Mouse (Mus musculus) hindbrain, embryonic 13.5 days (tissue): ENCODE measurements around the gene Tmeff2. TPM values are rescaled to one million over a fixed set of nuclear protein-coding genes. Genes with fewer than 3 reads are reported as not detected.
"Not testable (repeated sequence)": the region's sequence is repeated elsewhere in the genome, so short reads cannot be mapped to it uniquely, and the experiment has no call there.

Source experiments
- ATAC-seq: fragments of 200-750 bp; cut with Nextera tagmentation; 2 replicates; pipeline ENCODE4 v1.8.0; 2017; ENCODE audit warnings: moderate TSS enrichment; ENCODE audit not compliant: low FRiP score
- H3K27ac ChIP-seq: fragments of 300-500 bp; sonication (generic); 2 replicates; pipeline ENCODE4 v1.5.1; 2015; ENCODE audit warnings: inconsistent platforms, mild to moderate bottlenecking, moderate library complexity
- H3K27me3 ChIP-seq: fragments of 300-500 bp; sonication (generic); 2 replicates; pipeline ENCODE4 v1.6.1; 2015; ENCODE audit warnings: mild to moderate bottlenecking, inconsistent platforms
- H3K36me3 ChIP-seq: fragments of 300-500 bp; sonication (generic); 2 replicates; pipeline ENCODE4 v1.6.1; 2015; ENCODE audit warnings: mild to moderate bottlenecking, inconsistent platforms
- H3K4me1 ChIP-seq: fragments of 300-500 bp; sonication (generic); replicated peaks from 2 replicates; pipeline ENCODE4 v1.6.1; 2015; ENCODE audit warnings: inconsistent platforms
- H3K4me2 ChIP-seq: fragments of 300-500 bp; sonication (generic); 2 replicates; pipeline ENCODE4 v1.6.1; 2015; ENCODE audit warnings: inconsistent platforms, mild to moderate bottlenecking, moderate library complexity
- H3K4me3 ChIP-seq: fragments of 300-500 bp; sonication (generic); 2 replicates; pipeline ENCODE4 v1.5.1; 2015; ENCODE audit warnings: mild to moderate bottlenecking, inconsistent platforms
- H3K9ac ChIP-seq: fragments of 300-500 bp; sonication (generic); 2 replicates; pipeline ENCODE4 v1.6.1; 2015; ENCODE audit warnings: mild to moderate bottlenecking, inconsistent platforms
- H3K9me3 ChIP-seq: fragments of 300-500 bp; sonication (generic); 2 replicates; pipeline ENCODE4 v1.6.1; 2016; ENCODE audit warnings: inconsistent platforms
- WGBS: fragments of 180-500 bp; shearing (Covaris S2); methylation state at CpG from one replicate; pipeline ENCODE4 v1.1.7; 2015; 5-methylcytosine and 5-hydroxymethylcytosine counted together
- polyA plus RNA-seq: library from polyadenylated mRNA; unstranded; fragments of >200 nt; fragmentation: Nextera tagmentation; extraction: Ambion mirVana; gene quantifications from 2 replicates; pipeline ENCODE4 v1.2.1, GENCODE M21; 2015

Tmeff2 gene
- 64.7 and 78.6 TPM in 2 replicates for polyA plus RNA-seq

DNA sequence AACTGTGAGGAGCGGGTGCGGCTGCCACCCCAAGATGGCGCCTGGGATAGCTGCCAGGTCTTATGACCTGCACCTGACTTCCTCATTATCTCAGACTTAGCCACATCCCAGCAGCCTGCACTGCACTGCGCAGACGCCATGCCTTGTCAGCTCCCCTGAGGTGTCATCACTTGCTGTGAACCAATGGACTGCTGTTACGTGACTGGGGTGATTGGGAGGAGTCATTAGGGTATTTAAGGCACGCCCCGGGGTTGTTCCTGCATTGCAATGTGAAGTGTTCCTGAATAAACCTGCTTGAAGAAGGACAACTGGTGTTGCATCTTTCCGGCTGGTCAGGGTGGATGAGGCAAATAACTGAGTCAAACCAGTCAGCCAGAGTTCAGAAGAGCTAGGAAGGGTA is at the start of gene Tmeff2:
Tmeff2 (plus strand) TSS at position 262 of the 400 bp plus-strand sequence.
- not testable (repeated sequence) for H3K27me3 ChIP-seq, H3K9ac ChIP-seq, H3K4me2 ChIP-seq, H3K36me3 ChIP-seq, ATAC-seq, H3K9me3 ChIP-seq, H3K4me3 ChIP-seq, H3K4me1 ChIP-seq, H3K27ac ChIP-seq
- 85% methylated on average over 9 of the region's 9 CpGs for WGBS

- H3K4me2 ChIP-seq, result no peak overlapping the region
- no peak overlapping the region for H3K4me3 ChIP-seq
- no peaks in the 10 kb centered on the region for H3K4me1 ChIP-seq
- no peak overlapping the region for H3K27ac ChIP-seq
- H3K36me3 ChIP-seq, result no peaks in the 10 kb centered on the region
- no peak for ATAC-seq
- H3K9me3 ChIP-seq, result no peaks in the 10 kb centered on the region
- H3K9ac ChIP-seq, result no peak overlapping the region
- WGBS, result 88% methylated on average over 2 of the region's 2 CpGs
- no peaks in the 10 kb centered on the region for H3K27me3 ChIP-seq
Observed at GRCm38 (mm10) chr1:50861515-50861914, 38.9 kb upstream of the Tmeff2 start.

DNA sequence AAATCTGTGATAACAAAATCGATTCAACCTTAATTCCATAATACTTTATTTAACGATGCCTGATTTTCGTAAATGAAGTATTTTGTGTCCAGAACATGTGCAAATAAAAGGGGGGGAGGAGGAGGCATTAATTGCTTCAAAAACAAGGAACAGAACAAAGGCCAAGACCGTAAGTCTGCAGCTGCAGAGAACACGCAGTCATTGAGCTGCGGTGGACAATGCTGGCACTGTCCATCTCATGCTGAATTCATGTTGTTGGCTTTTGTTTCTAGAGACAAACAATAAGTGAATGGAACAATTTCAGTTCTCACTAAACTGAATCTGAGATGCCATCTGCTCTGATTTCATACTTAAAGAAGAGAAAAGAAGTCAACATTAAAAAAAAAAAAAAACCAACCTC is 2.8 kb upstream of the Tmeff2 start:
- H3K4me2 ChIP-seq, result no peak overlapping the region
- no peak for ATAC-seq
- no peak overlapping the region for H3K27ac ChIP-seq
- WGBS, result 27% methylated on average over 6 of the region's 6 CpGs
- H3K4me3 ChIP-seq, result no peak overlapping the region
- H3K27me3 ChIP-seq, result no peaks in the 10 kb centered on the region
- H3K36me3 ChIP-seq, result no peaks in the 10 kb centered on the region
- H3K9me3 ChIP-seq, result peaks cover 5% of the 10 kb centered on the region; the same call in 1 of the 2 replicates
- 0 out of 2 replicates have a peak, but pooled peaks cover 2% of the 10 kb centered on the region for H3K4me1 ChIP-seq
- no peak overlapping the region for H3K9ac ChIP-seq

GRCm38 (mm10) chr1:50924838-50925355 is 24.4 kb downstream of the Tmeff2 start:
- 37% methylated on average over 5 of the region's 5 CpGs for WGBS
- Histone ChIP-seq H3K4me2 (peak overlapping the region; percentile 78), H3K9ac (peak overlapping the region; percentile 85), H3K27me3 (0 out of 2 replicates have a peak, but pooled peaks cover 3% of the 10 kb centered on the region), H3K36me3 (no peaks in the 10 kb centered on the region), H3K27ac (peak overlapping the region; percentile 97), H3K4me1 (peaks cover 8% of the 10 kb centered on the region), H3K4me3 (peak overlapping the region; percentile 83), H3K9me3 (no peaks in the 10 kb centered on the region)
- no peak for ATAC-seq

- ATAC-seq, result no peak
Observed at GRCm38 (mm10) chr1:50925356-50925921, 25.0 kb downstream of the Tmeff2 start.

DNA sequence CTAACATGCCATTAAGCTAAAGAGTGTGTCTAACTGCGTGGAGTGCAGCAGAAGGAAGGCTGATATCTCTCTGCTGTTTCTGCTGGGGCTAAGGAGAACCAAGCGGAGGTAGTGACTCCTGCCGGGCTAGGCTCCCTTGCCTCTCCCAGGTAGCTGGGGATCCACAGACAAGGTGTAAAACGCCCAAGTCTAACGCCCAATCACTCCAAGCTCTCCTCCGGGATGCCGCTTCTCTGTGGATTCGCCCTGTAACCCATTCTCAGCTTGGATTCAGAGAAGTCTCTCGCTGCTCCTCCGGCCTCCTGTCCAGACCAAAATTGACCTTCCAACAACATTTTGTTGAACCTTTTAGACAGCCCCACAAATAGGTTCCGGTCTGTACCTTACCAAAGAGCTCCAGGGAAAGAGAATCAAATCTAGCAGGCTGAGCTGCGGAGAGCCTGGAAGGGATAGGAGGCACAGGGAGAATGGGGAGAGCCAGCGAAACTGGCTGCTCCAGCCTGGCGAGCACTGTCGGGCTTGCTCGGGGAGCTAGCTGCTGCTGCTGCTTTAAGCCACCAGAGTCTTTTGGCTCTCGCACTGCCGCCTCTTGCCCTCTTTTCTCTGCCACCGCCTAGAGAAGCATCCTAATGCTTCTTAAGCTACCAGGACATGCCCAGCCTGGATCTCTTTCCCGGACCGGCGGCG is 26.1 kb downstream of the Tmeff2 start:
- peak overlapping the region; percentile 97 for H3K27ac ChIP-seq
- H3K9me3 ChIP-seq, result no peaks in the 10 kb centered on the region
- peak overlapping the region; percentile 83 for H3K4me3 ChIP-seq
- 1% methylated on average over 23 of the region's 23 CpGs for WGBS
- H3K4me2 ChIP-seq, result peak overlapping the region; percentile 78
- H3K4me1 ChIP-seq, result peaks cover 12% of the 10 kb centered on the region
- H3K27me3 ChIP-seq, result 0 out of 2 replicates have a peak, but pooled peaks cover 3% of the 10 kb centered on the region
- H3K36me3 ChIP-seq, result no peaks in the 10 kb centered on the region
- H3K9ac ChIP-seq, result peak overlapping the region; percentile 85
- peak; percentile 44; the same call in 1 of the 2 replicates for ATAC-seq

More at GRCm38 (mm10) chr1:50925356-50925921, 25.0 kb downstream of the Tmeff2 start:
- Histone ChIP-seq H3K36me3 (no peaks in the 10 kb centered on the region), H3K9ac (peak overlapping the region; percentile 85), H3K27me3 (0 out of 2 replicates have a peak, but pooled peaks cover 3% of the 10 kb centered on the region), H3K27ac (peak overlapping the region; percentile 97), H3K9me3 (no peaks in the 10 kb centered on the region), H3K4me2 (peak overlapping the region; percentile 78), H3K4me1 (peaks cover 8% of the 10 kb centered on the region), H3K4me3 (peak overlapping the region; percentile 83)
- 5% methylated on average over 13 of the region's 13 CpGs for WGBS

DNA sequence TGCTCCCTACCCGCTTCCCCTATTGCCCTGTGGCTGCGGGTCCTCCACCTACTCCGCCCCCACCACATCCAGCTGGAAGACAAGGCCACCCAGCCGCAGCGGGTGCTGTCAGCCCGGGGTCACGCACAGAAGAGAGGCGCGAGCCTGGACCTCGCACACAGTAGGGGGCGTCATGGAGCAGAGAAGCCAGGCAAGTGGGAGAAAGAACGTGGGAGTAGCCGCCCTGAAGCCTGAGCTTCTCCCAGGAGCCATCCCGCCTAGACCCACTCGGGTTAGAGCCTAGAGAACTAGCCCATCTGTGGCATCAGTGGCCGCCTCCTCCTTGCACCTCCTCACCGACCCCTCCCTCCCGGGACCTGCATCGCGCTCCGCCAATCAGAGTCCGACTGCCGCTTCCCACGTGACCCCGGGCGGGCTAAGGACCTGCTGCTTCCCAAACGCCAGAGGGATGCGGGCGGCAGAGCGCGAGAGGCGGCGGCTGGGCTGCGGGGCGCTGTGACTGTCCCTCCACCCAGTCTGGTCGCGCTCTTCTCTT is 26.7 kb downstream of the Tmeff2 start:
- Histone ChIP-seq H3K9me3 (no peaks in the 10 kb centered on the region), H3K36me3 (no peaks in the 10 kb centered on the region), H3K27me3 (0 out of 2 replicates have a peak, but pooled peaks cover 3% of the 10 kb centered on the region), H3K27ac (peak overlapping the region; percentile 97), H3K4me1 (peaks cover 12% of the 10 kb centered on the region), H3K9ac (peak overlapping the region; percentile 85), H3K4me2 (peak overlapping the region; percentile 78), H3K4me3 (peak overlapping the region; percentile 83)
- ATAC-seq, result peak; percentile 96
- WGBS, result under 1% methylated on average over 36 of the region's 37 CpGs

DNA sequence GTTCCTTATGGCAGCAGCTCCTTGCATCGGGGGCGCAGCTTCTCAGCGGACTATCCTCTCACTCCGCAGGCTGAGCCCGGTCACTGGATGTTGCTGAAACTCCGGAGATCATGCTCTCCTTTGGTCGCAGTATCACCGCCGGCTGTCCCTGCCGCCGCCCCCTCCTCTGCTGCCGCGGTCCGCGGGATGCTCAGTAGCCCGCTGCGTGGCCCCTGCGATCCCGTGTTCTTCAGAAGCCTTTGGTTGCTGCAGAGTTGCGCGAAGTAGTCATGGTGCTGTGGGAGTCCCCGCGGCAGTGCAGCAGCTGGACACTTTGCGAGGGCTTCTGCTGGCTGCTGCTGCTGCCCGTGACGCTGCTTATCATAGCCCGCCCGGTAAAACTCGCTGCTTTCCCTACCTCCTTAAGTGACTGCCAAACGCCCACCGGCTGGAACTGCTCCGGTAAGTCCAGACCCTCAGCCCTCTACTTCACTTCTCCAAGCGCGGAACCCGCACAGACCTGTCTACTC is 27.3 kb downstream of the Tmeff2 start:
- ATAC-seq, result peak; percentile 51
- H3K9me3 ChIP-seq, result no peaks in the 10 kb centered on the region
- H3K27ac ChIP-seq, result peak overlapping the region; percentile 97
- peak overlapping the region; percentile 78 for H3K4me2 ChIP-seq
- 0 out of 2 replicates have a peak, but pooled peaks cover 3% of the 10 kb centered on the region for H3K27me3 ChIP-seq
- no peaks in the 10 kb centered on the region for H3K36me3 ChIP-seq
- peak overlapping the region; percentile 85 for H3K9ac ChIP-seq
- peaks cover 12% of the 10 kb centered on the region for H3K4me1 ChIP-seq
- under 1% methylated on average over 35 of the region's 35 CpGs for WGBS
- H3K4me3 ChIP-seq, result peak overlapping the region; percentile 83

DNA sequence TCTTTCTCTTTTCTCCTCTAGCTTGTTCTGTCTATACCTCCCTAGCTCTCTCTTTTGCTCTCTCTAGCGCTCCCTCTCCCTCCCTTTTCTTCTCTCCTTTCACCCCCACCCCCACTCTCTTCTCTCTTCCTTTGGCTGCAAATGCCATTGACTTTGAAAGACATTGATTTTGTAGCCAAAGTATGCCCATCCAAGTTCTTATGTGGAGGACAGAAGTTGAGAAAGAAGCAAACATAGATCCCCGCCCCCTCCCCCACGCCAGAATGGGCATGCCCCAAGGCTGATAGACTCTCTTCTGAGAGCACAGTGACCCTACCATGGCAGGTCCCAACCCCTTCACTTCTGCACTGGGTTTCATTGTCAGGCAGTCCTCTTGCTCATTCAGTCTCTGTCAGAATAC is 28.3 kb downstream of the Tmeff2 start:
- Histone ChIP-seq H3K36me3 (no peaks in the 10 kb centered on the region), H3K4me1 (peaks cover 12% of the 10 kb centered on the region), H3K9me3 (no peaks in the 10 kb centered on the region), H3K4me2 (peak overlapping the region; percentile 78), H3K27ac (no peak overlapping the region), H3K4me3 (peak overlapping the region; percentile 83), H3K27me3 (0 out of 2 replicates have a peak, but pooled peaks cover 3% of the 10 kb centered on the region), H3K9ac (peak overlapping the region; percentile 85)
- WGBS, result 13% methylated on average over 3 of the region's 3 CpGs
- ATAC-seq, result no peak

- H3K4me3 ChIP-seq, result no peak overlapping the region
- H3K36me3 ChIP-seq, result no peaks in the 10 kb centered on the region
- H3K9me3 ChIP-seq, result no peaks in the 10 kb centered on the region
- H3K4me2 ChIP-seq, result no peak overlapping the region
- H3K4me1 ChIP-seq, result peaks cover 4% of the 10 kb centered on the region; the same call in 1 of the 2 replicates
- H3K27ac ChIP-seq, result no peak overlapping the region
- no peak for ATAC-seq
- H3K27me3 ChIP-seq, result no peaks in the 10 kb centered on the region
- 82% methylated on average over 2 of the region's 2 CpGs for WGBS
- no peak overlapping the region for H3K9ac ChIP-seq
Observed at GRCm38 (mm10) chr1:50935076-50935475, 34.6 kb downstream of the Tmeff2 start.

GRCm38 (mm10) chr1:50935484-50935883 is 35.0 kb downstream of the Tmeff2 start:
- Histone ChIP-seq H3K36me3 (no peaks in the 10 kb centered on the region), H3K9ac (no peak overlapping the region), H3K27ac (no peak overlapping the region), H3K27me3 (no peaks in the 10 kb centered on the region), H3K9me3 (no peaks in the 10 kb centered on the region), H3K4me3 (no peak overlapping the region), H3K4me2 (no peak overlapping the region), H3K4me1 (peaks cover 3% of the 10 kb centered on the region; the same call in 1 of the 2 replicates)
- WGBS, result 83% methylated on average over 2 of the region's 2 CpGs
- ATAC-seq, result no peak
